Mouse (Mus musculus) spleen, postnatal 10 days (tissue): ENCODE data around the gene Zfpl1.
A peak's percentile ranks its signal among the peaks of the same experiment; 100 is the strongest.
"Not testable (repeated sequence)": the region's sequence is repeated elsewhere in the genome, so short reads cannot be mapped to it uniquely, and the experiment has no call there.

Source experiments
- DNase-seq, 2 experiments: peaks; one replicate each; pipeline ENCODE4 v3.0.0; 2021 to 2022; ENCODE audit warnings: low spot score in 2 of 2

Gene Zfpl1

DNA sequence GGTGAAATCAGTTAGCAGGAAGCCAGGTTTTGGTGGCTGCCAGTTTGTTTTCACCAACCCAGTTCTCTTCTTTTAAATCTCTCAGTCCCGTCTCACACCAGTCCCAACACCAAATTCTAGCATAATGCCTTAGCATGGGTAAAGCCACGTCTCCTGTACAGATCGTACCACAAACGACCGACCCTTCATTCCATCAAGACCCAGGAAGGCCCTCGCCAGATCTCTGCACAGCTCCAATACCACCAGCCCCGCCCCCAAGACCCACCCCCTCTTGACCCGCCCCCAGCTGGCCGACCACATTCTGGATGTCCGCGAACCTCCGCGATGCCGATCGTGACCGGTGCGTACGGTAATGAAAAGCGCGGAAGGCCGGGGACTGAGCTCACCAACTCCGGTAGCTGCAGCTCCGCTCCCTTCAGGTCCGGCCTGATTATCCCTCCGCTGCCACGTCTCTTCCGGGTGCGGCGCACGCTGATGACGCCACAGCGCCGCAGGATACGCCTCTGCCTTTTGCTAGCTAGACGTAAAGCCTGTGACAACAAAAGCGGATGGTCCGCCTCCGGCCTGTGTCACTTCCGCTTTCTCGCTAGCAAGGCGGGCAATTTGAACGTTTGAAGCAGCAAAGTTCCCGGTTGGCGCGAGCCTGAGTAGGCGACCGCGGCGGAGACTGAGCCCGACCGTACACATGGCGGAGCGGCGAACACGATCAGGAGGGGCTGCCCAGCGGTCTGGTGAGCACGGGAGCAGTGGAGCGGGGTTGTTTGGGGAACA, at the start of gene Zfpl1, which contains the start of gene Cdca5:
TSS of gene Zfpl1 (minus strand) at position 479 of the 771 bp plus-strand sequence.
TSS of gene Cdca5 (plus strand) at position 506 of the 771 bp plus-strand sequence.
- peak; percentile 93 to 97 for DNase-seq

DNA sequence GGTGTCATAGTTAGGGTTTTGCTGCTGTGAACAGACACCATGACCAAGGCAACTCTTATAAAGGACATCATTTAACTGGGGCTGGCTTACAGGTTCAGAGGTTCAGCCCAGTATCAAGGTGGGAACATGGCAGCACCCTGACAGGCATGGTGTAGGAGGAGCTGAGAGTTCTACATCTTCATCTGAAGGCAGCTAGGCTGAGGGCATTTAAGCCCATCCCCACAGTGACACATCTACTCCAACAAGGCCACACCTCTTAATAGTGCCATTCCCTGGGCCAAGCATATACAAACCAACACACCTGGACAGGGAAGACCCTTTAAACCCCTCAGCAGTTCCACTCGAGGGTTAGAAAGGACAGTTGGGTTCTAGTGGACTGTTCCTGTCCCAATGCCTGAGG, 48.4 kb upstream of the Zfpl1 start:
- DNase-seq, result not testable (repeated sequence)

GRCm38 (mm10) chr19:6132171-6132827, 47.5 kb upstream of the Zfpl1 start:
- DNase-seq, result peak; percentile 32 to 56

DNA sequence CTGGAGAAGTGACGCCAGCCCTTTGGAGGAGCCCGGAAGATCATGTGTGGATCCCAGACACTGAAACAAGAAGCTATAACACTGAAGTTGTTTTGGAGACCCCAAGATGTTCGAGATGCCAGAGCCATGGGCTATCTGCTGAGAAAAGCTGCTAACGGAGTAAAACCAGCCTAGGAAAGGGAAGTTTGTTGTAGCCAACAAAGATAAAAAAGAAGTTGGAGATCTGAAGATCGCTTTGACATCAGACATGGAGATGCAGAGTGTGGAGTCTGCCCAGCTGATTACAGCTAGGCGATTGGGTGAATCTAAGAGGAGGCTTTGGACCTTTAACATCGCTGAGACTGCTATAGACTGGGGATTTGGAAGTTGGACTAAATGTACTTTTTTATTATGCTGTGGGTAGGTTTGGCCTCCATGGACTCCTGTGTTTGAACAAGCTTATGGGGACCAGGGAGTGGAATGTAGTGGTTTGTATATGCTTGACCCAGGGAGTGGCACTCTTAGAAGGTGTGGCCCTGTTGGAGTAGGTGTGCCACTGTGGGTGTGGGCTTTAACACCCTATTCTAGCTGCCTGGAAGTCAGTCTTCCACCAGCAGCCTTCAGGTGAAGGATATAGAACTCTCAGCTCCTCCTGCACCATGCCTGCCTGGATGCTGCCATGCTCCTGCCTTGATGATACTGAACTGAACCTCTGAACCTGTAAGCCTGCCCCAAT, 45.8 kb upstream of the Zfpl1 start:
- DNase-seq, result peak in 1 of 2 experiments; percentile 22

DNA sequence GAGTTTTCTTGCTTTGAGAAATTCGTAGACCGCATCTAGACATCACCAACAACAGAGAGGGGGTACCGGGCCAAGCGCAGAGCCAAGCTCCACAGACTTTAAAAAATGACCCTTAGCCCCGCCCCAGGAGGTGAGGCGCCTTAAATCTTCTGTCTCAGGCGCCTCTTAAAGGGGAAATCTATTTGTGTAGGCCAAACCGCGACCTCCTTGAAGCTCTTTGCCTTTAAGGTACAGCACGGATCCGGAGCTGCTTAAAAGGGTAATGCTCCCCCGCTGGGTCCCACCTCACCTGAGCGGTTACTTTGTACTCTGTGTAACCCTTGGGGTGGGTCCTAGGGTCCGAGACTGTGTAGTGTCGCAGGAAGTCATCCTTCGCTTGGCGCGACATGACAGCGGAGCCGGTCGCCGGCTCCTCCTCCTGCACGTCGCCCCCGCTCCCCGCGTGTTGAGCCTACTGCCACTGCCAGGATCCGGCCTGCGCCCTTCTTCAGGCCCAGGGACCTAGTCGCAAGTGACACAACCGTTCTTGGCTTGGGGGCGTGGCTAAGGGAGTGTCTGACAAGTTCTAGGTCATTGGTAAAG, 43.1 kb upstream of the Zfpl1 start, which contains the start of gene Snx15:
TSS of gene Snx15 (minus strand) at position 545 of the 582 bp plus-strand sequence.
- DNase-seq, result peak; percentile 95 to 98

- no peak for DNase-seq
These were observed 42.2 kb upstream of the Zfpl1 start for GRCm38 (mm10) chr19:6126789-6127580.

GRCm38 (mm10) chr19:6126289-6126688, 41.5 kb upstream of the Zfpl1 start:
- peak; percentile 77 to 83 for DNase-seq

DNA sequence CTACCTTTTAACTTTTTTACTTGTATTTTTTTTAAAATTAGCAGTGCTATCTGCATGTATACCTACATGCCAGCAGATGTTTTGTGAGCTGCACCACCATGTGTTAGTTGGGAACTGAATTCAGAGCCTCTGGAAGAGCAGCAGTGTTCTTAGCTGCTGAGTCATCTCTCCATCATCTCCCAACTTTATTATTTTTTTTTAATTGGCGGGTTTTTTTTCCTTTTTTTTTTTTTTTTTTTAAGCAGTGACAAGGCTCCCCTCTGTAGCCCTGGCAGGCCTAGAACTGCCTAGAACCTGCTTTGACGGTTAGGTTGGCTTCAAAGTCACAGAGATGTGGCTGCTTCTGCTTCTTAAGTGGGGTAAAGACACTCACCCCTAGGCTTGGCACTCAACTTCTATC, 40.1 kb upstream of the Zfpl1 start:
- no peak for DNase-seq

DNA sequence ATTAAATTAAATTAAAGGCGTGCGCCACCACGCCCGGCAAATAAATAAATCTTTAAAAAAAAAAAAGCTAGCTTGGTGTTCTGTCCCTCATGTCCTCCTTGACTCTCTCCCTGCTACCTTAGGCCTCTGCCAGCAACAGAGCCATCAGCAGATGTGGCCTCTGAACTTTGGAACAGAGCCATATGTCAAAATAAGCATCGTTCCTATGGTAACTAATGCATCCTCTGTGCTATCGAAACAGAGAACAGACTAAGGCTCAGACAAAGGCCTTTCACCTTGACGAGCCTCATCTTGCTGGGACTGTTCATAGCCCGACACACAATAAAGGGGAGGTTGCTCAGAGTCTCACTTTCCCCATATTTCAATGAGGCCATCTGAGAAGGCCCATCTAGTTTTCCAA, 38.6 kb upstream of the Zfpl1 start:
- no peak for DNase-seq

DNA sequence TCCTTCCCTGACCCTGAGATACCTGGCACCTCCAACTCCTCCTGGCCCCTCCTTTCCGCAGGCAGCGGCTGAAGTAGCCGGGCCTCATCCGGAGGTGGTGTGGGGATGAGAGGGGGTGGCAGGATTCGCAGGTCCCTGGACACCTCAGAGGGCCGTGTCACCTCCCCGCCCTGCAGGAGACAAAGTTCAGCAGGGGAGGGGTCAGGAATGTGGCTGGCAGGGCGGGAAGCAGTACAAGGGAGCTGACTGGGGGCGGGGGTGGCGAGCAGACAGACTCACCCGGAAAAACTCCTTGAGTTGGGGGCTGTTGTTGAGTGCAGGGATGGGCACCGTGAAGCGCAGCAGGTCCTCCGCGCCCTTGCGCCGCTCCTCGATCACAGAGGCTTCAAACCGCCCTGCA, 37.0 kb upstream of the Zfpl1 start:
- DNase-seq, result no peak

GRCm38 (mm10) chr19:6118677-6119185, 34.0 kb upstream of the Zfpl1 start:
- DNase-seq, result no peak

- peak; percentile 86 to 93 for DNase-seq
These were observed 33.4 kb upstream of the Zfpl1 start, which contains the start of gene Sac3d1 for GRCm38 (mm10) chr19:6117986-6118676. Sac3d1 (minus strand) TSS chr19:6118650.

DNA sequence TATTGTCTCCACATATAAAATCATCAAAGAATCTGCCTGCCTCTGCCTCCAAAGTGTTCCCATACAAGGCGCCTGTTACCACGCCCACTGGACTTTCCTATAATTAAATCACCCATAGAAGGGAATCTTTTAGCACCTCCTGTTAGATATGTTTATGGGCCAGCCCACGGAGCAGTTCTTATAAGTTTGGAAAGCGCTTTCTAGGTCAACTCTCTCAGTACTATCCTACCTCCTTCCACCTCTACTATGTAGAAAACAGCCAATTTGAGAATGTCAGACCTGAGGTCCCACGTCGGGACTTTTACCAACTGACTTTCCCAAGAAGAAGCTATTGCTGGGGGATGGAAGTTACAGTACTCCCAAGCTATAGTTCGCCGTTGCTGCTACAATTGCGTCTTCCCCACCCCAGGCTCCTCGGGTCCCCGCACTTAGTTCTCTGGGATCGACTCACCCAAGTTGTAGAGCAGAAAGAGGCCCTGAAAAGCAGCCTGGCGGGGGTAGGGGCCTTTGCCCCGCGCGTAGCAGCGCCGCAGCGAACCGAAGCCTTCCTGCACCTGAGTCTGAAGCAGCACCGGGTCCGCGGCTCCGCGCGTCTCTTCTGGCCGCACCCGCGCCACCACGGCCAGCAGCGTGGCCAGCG, 32.7 kb upstream of the Zfpl1 start:
- peak in 1 of 2 experiments; percentile 17 for DNase-seq

DNA sequence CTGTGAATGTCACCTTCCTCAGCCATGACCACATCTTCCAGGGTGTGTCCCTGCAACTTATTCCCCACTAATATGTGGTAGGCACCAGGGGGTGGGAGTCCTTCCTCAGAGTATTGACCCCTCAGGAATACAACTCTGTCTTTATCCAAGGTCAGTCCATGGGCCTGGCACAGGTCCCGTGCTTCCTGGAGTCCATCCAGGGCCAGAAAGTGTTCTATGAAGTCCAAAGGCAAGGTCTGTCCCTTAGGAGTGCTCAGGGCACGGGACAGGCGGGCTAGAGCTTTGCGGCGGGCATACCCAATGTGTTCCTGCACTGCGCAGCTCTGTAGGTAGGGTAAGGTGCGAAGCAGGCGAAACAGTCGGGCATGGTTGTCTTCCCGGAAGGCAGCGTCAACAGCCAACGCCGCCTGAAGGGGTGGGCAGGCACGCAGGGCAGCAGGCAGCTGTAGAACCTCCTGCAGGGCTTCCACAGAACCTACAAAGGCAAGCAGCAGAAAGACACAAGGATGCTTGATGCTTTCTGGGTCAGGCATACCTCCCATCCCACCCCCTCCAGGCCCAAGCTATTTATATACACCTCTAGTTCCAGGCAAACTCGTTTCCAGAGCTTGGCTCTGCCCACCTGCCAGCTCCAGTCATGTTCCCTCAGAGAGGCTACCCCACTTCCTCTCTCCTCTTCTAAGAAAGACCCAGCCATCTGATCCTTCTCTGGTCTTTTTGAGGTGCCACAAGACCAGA, 31.5 kb upstream of the Zfpl1 start:
- peak in 1 of 2 experiments; percentile 15 for DNase-seq

DNA sequence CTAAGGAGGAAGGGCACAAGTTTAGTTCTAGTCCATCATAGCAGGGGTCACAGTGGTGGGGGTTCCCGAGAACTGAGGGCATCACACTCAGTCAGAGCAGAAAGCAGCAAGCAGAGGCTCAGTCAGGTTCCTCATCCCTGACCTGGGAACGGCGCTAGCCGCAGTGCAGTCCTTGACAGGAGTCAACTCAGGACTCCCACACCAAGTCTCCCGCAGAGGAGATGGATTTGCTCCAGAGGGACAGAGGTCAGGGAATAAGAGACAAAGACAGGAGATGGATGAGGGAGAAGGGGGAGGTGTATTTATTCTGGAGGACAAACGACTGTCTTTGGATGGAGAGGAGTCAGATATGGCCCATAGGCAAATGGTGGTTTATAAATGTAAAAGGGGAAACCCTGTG, 28.4 kb upstream of the Zfpl1 start:
- no peak for DNase-seq

DNA sequence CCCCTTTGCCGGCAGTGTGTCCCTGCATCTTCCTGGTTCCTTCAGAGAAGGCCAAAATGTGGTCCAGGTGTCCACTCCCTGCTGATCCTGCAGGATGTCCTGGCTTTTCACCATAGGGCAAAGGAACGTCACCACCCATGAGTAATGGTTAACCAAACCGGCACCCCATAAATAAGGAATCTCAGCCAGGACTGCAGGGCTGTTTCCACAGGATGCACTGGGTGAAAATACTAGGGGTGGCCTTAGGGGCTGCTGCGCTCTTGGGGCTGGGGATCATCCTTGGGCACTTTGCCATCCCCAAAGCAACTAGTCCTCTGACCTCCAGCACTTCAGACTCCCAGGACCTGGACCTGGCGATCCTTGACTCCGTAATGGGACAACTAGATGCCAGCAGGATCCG, 20.8 kb upstream of the Zfpl1 start, which contains the start of gene Naaladl1:
TSS of gene Naaladl1 (plus strand) at position 197 of the 400 bp plus-strand sequence.
- no peak for DNase-seq

DNA sequence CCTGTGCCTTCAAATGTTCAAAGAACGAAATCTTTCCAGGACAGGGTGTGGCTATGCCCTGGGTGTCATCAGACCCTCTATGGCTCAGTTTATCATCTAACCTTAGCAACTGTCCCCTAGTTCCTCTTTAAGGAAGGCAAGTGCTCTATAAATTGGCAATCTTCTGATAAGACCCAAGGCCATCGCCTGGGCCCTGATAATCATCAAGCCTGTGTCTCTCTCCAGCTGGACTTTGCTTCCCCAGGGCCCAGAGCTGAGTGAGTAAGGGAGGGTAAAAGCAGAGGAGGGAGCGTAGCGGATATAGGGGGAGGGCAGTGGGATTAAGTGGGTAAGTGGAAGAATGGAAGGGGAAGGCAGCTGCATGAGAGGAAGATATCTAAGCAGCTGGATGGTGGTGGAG, 19.7 kb upstream of the Zfpl1 start:
- no peak for DNase-seq

DNA sequence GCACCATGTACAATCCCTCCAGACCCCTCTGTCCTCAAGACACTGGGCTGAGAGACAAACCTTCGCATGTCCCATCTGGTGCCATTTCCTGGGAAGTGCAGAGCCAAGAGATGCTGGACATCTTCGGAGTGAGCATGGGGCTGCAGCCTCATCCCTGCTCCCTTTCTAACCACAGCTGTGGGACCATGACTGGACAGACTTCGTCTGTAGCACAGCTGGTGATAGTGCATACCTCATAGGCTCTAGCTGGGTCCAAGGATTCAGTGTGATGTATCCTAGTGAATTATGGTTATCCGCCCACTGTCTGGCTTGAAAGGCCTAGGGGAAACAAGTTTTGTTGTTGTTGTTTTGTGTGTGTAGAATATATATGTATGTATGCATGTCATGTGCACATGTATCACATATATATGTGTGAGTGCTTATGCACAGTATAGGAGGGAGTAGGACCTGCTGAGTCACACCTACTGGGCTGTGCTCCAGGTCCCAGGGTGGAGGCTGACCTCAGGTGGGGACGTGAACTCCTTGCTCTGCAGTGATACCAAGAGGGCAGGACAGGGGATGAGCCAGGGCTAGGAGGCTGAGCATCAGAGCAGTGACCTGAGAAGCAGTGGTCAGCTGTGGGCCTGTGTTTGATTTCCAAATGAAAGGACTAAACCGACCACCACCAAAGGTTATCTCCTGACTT, 17.6 kb upstream of the Zfpl1 start:
- DNase-seq, result peak; percentile 78 to 86
